ENCODE assay signal across 9 mouse cellular contexts in genomic region chr5:35671474-35671891, GRCm38 (mm10). TPM values are rescaled to one million over a fixed set of nuclear protein-coding genes. Genes with fewer than 3 reads are reported as not detected.
DNase-seq lines count a peak whose midpoint lies in the region; ATAC-seq lines count a peak whose summit lies in the region.
"Had no signal": no experiment of that assay in that cellular context is flagged by ENCODE, and none has a peak within 500 bp of the region (broad histone marks: within the 10 kb centered on the region; RNA-seq: fewer than 3 reads in every experiment).

No protein-coding gene starts in this region.

- H3K9me3 ChIP-seq in forebrain, embryonic 10.5 days, result no peaks in the 10 kb centered on the region
- H3K9me3 ChIP-seq in forebrain, embryonic 11.5 days (ENCODE audit: control insufficient read depth, low read length), result no peaks in the 10 kb centered on the region
- H3K9me3 ChIP-seq in heart, embryonic 10.5 days, result no peaks in the 10 kb centered on the region

- no peak for DNase-seq in forebrain, embryonic 10.5 days (ENCODE audit: extremely low spot score, low spot score)
- DNase-seq in forebrain, embryonic 11.5 days (ENCODE audit: low spot score), result no peak
- peak; percentile 48 for DNase-seq in cerebellum, adult 9-11 months
- DNase-seq in heart, embryonic 10.5 days (ENCODE audit: low spot score), result peak; percentile 85
- DNase-seq in kidney, postnatal 10 days, result peak; percentile 73
- peak; percentile 77 to 79 for DNase-seq in lung, adult 18-20 months
- DNase-seq in skeletal muscle tissue, adult 2 months (ENCODE audit: low read depth, low spot score), result peak; percentile 86

- peaks cover under 1% of the 10 kb centered on the region; the same call in 1 of the 2 replicates for H3K27me3 ChIP-seq in forebrain, embryonic 10.5 days (ENCODE audit: poor library complexity, severe bottlenecking)
- H3K27me3 ChIP-seq in forebrain, embryonic 11.5 days (ENCODE audit: control insufficient read depth, insufficient read depth, low read length), result no peaks in the 10 kb centered on the region
- peaks cover 10% of the 10 kb centered on the region for H3K27me3 ChIP-seq in heart, embryonic 10.5 days (ENCODE audit: insufficient read depth, poor library complexity, severe bottlenecking)

- H3K27ac ChIP-seq in forebrain, embryonic 10.5 days, result peak overlapping the region; percentile 64
- no peak overlapping the region for H3K27ac ChIP-seq in forebrain, embryonic 11.5 days (ENCODE audit: low read depth, low read length)
- H3K27ac ChIP-seq in heart, embryonic 10.5 days, result peak overlapping the region; percentile 80

- H3K4me2 ChIP-seq in forebrain, embryonic 11.5 days (ENCODE audit: low read depth, low read length, severe bottlenecking), result no peak overlapping the region

- no peak overlapping the region for H3K9ac ChIP-seq in forebrain, embryonic 11.5 days (ENCODE audit: low read length)

- no peak for ATAC-seq in forebrain, embryonic 11.5 days (replicated peaks; ENCODE audit: low FRiP score)
- ATAC-seq in activated CD4-positive, CD25-positive, alpha-beta regulatory T cell, adult 4 months, result no peak

- no peaks in the 10 kb centered on the region for H3K36me3 ChIP-seq in forebrain, embryonic 10.5 days (replicated peaks)
- no peaks in the 10 kb centered on the region for H3K36me3 ChIP-seq in forebrain, embryonic 11.5 days (ENCODE audit: control insufficient read depth, insufficient read depth, low read length)
- H3K36me3 ChIP-seq in heart, embryonic 10.5 days, result no peaks in the 10 kb centered on the region

- H3K4me3 ChIP-seq in forebrain, embryonic 10.5 days, result no peak overlapping the region
- no peak overlapping the region for H3K4me3 ChIP-seq in forebrain, embryonic 11.5 days (ENCODE audit: low read depth, low read length)
- H3K4me3 ChIP-seq in heart, embryonic 10.5 days, result no peak overlapping the region
- H3K4me3 ChIP-seq: erythroblast, embryonic 14.5 days had no signal

- peaks cover 49% of the 10 kb centered on the region for H3K4me1 ChIP-seq in forebrain, embryonic 10.5 days
- H3K4me1 ChIP-seq in forebrain, embryonic 11.5 days (replicated peaks; ENCODE audit: control insufficient read depth, insufficient read depth, low read length), result peaks cover 3% of the 10 kb centered on the region; the same call in 1 of the 2 replicates
- peaks cover 70% of the 10 kb centered on the region for H3K4me1 ChIP-seq in heart, embryonic 10.5 days

- 76% methylated on average over 9 of the region's 9 CpGs for WGBS in forebrain, embryonic 10.5 days
- 76% methylated on average over 9 of the region's 9 CpGs for WGBS in forebrain, embryonic 11.5 days
- 48% methylated on average over 9 of the region's 9 CpGs for WGBS in heart, embryonic 10.5 days

RNA-seq across cellular contexts. Expression of gene Htra3, which starts 8.1 kb away (rescaled TPM):
- 3.1 and 3.6 TPM in 2 replicates for polyA plus RNA-seq in forebrain, embryonic 10.5 days (2016; fragmentation: Nextera tagmentation; extraction: Ambion mirVana)
- polyA plus RNA-seq in forebrain, embryonic 11.5 days (2014; fragmentation: Nextera tagmentation; extraction: Ambion mirVana), result 5.7 and 6.3 TPM in 2 replicates
- 4.6 and 7.2 TPM in 2 replicates for polyA plus RNA-seq in heart, embryonic 10.5 days (2016; fragmentation: Nextera tagmentation; extraction: Ambion mirVana)
- not detected for polyA plus RNA-seq in activated CD4-positive, CD25-positive, alpha-beta regulatory T cell, adult 4 months (2017; shearing (Covaris generic))
- polyA plus RNA-seq: erythroblast, embryonic 14.5 days had no signal

Comparison
In these comparisons a context has a peak if more than half of its experiments do, and no peak if none do; other contexts are left out.
1. DNase-seq: peak in cerebellum, adult 9-11 months (single experiment), heart, embryonic 10.5 days (single experiment), kidney, postnatal 10 days (single experiment), lung, adult 18-20 months (2 of 2) and skeletal muscle tissue, adult 2 months (single experiment); none in forebrain, embryonic 10.5 days (single experiment) and forebrain, embryonic 11.5 days (single experiment).